7 mouse cellular contexts compared by ENCODE assay signal in genomic region chr7:58767257-58767656, GRCm38 (mm10).
A peak's percentile ranks its signal among the peaks of the same experiment; 100 is the strongest.
DNase-seq lines count a peak whose midpoint lies in the region.

No protein-coding gene starts in this region.

- peak; percentile 54 to 55 for DNase-seq in left cerebral cortex, adult 18-20 months (ENCODE audit: low spot score in 2 of 2)
- DNase-seq in left cerebral cortex, adult 8-10 months (ENCODE audit: low spot score in 2 of 2): no peak
- DNase-seq in cerebellum, adult 8-10 months: peak; percentile 25
- DNase-seq in gastrocnemius, postnatal 25 days: peak; percentile 22
- peak; percentile 27 to 57 for DNase-seq in right cerebral cortex, adult 2 months (ENCODE audit: low spot score in 2 of 2)
- no peak for DNase-seq in retina, postnatal 1 day
- no peak for DNase-seq in adipocyte (ENCODE audit: low spot score)

Comparison
In these comparisons a context has a peak if more than half of its experiments do, and no peak if none do; other contexts are left out.
1. DNase-seq: peak in left cerebral cortex, adult 18-20 months (2 of 2), cerebellum, adult 8-10 months (single experiment), gastrocnemius, postnatal 25 days (single experiment) and right cerebral cortex, adult 2 months (2 of 2); none in left cerebral cortex, adult 8-10 months (0 of 2), retina, postnatal 1 day (single experiment) and adipocyte (single experiment).